Mouse (Mus musculus) limb, embryonic 14.5 days (tissue): ENCODE measurements around the gene Rhog. TPM values are rescaled to one million over a fixed set of nuclear protein-coding genes. Genes with fewer than 3 reads are reported as not detected.

Experiments used
- ATAC-seq: fragments of 200-750 bp; cut with Nextera tagmentation; 2 replicates; pipeline ENCODE4 v1.8.0; 2017; ENCODE audit warnings: low read depth, moderate number of reproducible peaks, moderate TSS enrichment; ENCODE audit not compliant: low FRiP score
- DNase-seq: peaks from one replicate; pipeline ENCODE4 v3.0.0-alpha.2; 2015; ENCODE audit warnings: low spot score
- H3K27ac ChIP-seq: fragments of 300-500 bp; sonication (generic); replicated peaks from 2 replicates; pipeline ENCODE4 v1.5.1; 2014; ENCODE audit warnings: low read depth, mild to moderate bottlenecking, low read length, moderate library complexity, mixed read lengths
- H3K27me3 ChIP-seq: fragments of 300-500 bp; sonication (generic); 2 replicates; pipeline ENCODE4 v1.6.1; 2014; ENCODE audit warnings: low read length, mixed read lengths; ENCODE audit not compliant: control insufficient read depth, insufficient read depth
- H3K36me3 ChIP-seq: fragments of 300-500 bp; sonication (generic); 2 replicates; pipeline ENCODE4 v1.6.1; 2014; ENCODE audit warnings: mild to moderate bottlenecking, low read length, moderate library complexity, mixed read lengths; ENCODE audit not compliant: control insufficient read depth, insufficient read depth
- H3K4me1 ChIP-seq: fragments of 300-500 bp; sonication (generic); 2 replicates; pipeline ENCODE4 v1.6.1; 2014; ENCODE audit warnings: antibody characterized with exemption, low read length, mixed read lengths; ENCODE audit not compliant: control insufficient read depth, insufficient read depth
- H3K4me2 ChIP-seq: fragments of 300-500 bp; sonication (generic); replicated peaks from 2 replicates; pipeline ENCODE4 v1.6.1; 2014; ENCODE audit warnings: low read depth, mild to moderate bottlenecking, low read length, moderate library complexity; ENCODE audit not compliant: severe bottlenecking
- H3K4me3 ChIP-seq: fragments of 300-500 bp; sonication (generic); replicated peaks from 2 replicates; pipeline ENCODE4 v1.5.1; 2014; ENCODE audit warnings: low read length
- H3K9ac ChIP-seq: fragments of 300-500 bp; sonication (generic); 2 replicates; pipeline ENCODE4 v1.6.1; 2014; ENCODE audit warnings: mild to moderate bottlenecking, low read depth, low read length, moderate library complexity; ENCODE audit not compliant: severe bottlenecking
- H3K9me3 ChIP-seq: fragments of 300-500 bp; sonication (generic); 2 replicates; pipeline ENCODE4 v1.6.1; 2016; ENCODE audit warnings: low read length; ENCODE audit not compliant: control insufficient read depth
- POLR2A ChIP-seq: fragments of 200-500 bp; IDR thresholded peaks from 2 replicates; pipeline ENCODE4 v1.8.0; 2012; ENCODE audit warnings: inconsistent platforms, mild to moderate bottlenecking, moderate library complexity, borderline replicate concordance; ENCODE audit not compliant: insufficient read depth, insufficient read length; ENCODE audit errors: extremely low read depth
- WGBS: fragments of 180-500 bp; shearing (Covaris S2); extraction: QIAGEN DNeasy Blood & Tissue Kit; methylation state at CpG from one replicate; pipeline ENCODE4 v1.1.7; 2014; 5-methylcytosine and 5-hydroxymethylcytosine counted together
- polyA plus RNA-seq, 2 experiments: library from polyadenylated mRNA; depleted of rRNA in 1 of 2; stranded (reverse) in 1 of 2; unstranded in 1 of 2; fragments of >200 nt; fragmentation: Nextera tagmentation in 1 of 2; extraction: Ambion mirVana in 1 of 2; gene quantifications; 2 replicates each; pipeline versions ENCODE4 v1.2.1 to v1.2.3; 2012 to 2014

Rhog gene
- polyA plus RNA-seq, 2 experiments, result 48.7 to 73.7 TPM

- no peak for TF ChIP-seq POLR2A
Measured at GRCm38 (mm10) chr7:102204296-102204857, 51.5 kb downstream of the Rhog start.

GRCm38 (mm10) chr7:102200996-102201785 lies 54.7 kb downstream of the Rhog start:
- Histone ChIP-seq H3K4me1 (no peaks in the 10 kb centered on the region), H3K9me3 (no peaks in the 10 kb centered on the region), H3K4me2 (no peak overlapping the region), H3K36me3 (no peaks in the 10 kb centered on the region), H3K27ac (no peak overlapping the region), H3K27me3 (no peaks in the 10 kb centered on the region), H3K4me3 (no peak overlapping the region), H3K9ac (no peak overlapping the region)
- no peak for TF ChIP-seq POLR2A
- no peak for DNase-seq
- ATAC-seq, result no peak

More at GRCm38 (mm10) chr7:102204296-102204857, 51.5 kb downstream of the Rhog start:
- no peak for DNase-seq
- 93% methylated on average over 3 of the region's 3 CpGs for WGBS
- Histone ChIP-seq H3K4me3 (no peak overlapping the region), H3K36me3 (no peaks in the 10 kb centered on the region), H3K9ac (no peak overlapping the region), H3K27me3 (no peaks in the 10 kb centered on the region), H3K4me2 (no peak overlapping the region), H3K27ac (no peak overlapping the region), H3K9me3 (no peaks in the 10 kb centered on the region), H3K4me1 (peaks cover 10% of the 10 kb centered on the region)
- ATAC-seq, result no peak

- H3K4me1 ChIP-seq, result no peaks in the 10 kb centered on the region
- WGBS, result 85% methylated on average over 3 of the region's 3 CpGs
- no peaks in the 10 kb centered on the region for H3K36me3 ChIP-seq
Measured at GRCm38 (mm10) chr7:102200576-102200975, 55.3 kb downstream of the Rhog start.

DNA sequence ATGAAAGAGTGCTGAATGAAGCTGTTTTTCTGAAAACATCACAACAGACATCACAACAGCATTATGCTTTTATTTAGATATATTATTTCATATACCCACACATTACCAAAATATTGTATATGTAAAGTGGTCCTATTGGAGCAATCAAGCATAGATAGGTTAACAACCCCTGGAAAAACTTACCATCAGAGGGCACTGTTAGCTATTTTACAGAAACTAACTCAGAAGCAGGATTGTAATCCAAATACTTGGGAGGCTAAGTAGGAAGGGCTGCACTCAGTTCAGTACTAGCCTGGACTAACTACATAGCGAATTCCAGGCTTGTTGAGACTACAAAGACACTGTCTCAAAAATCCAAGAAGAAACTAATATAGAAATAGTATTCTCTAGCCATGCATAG lies 63.5 kb downstream of the Rhog start:
- Histone ChIP-seq H3K4me1 (no peaks in the 10 kb centered on the region), H3K9ac (no peak overlapping the region), H3K4me2 (no peak overlapping the region), H3K36me3 (peaks cover 65% of the 10 kb centered on the region), H3K27me3 (no peaks in the 10 kb centered on the region), H3K4me3 (no peak overlapping the region), H3K9me3 (no peaks in the 10 kb centered on the region), H3K27ac (no peak overlapping the region)
- DNase-seq, result no peak
- no peak for TF ChIP-seq POLR2A
- no peak for ATAC-seq
- 89% methylated on average over 1 of the region's 1 CpGs for WGBS

More at GRCm38 (mm10) chr7:102200576-102200975, 55.3 kb downstream of the Rhog start:
- no peak overlapping the region for H3K27ac ChIP-seq
- DNase-seq (no peak), ATAC-seq (no peak)
- H3K9me3 ChIP-seq, result no peaks in the 10 kb centered on the region
- no peak overlapping the region for H3K9ac ChIP-seq
- TF ChIP-seq POLR2A, result no peak
- no peaks in the 10 kb centered on the region for H3K27me3 ChIP-seq
- H3K4me2 ChIP-seq, result no peak overlapping the region
- no peak overlapping the region for H3K4me3 ChIP-seq

Other genes with a start within 250 kb of the Rhog start
- gene Il18bp, start 237.4 kb downstream of the Rhog start, polyA plus RNA-seq (2012; rRNA removed), result 12.9 and 15.4 TPM in 2 replicates
- gene Il18bp, start 237.4 kb downstream of the Rhog start, polyA plus RNA-seq (2014; fragmentation: Nextera tagmentation; extraction: Ambion mirVana), result 2.2 and 2.7 TPM in 2 replicates
- gene Rnf121, start 190.6 kb downstream of the Rhog start, polyA plus RNA-seq (2012; rRNA removed), result 62.3 and 83.0 TPM in 2 replicates
- 32.6 and 34.1 TPM in 2 replicates for gene Rnf121, start 190.6 kb downstream of the Rhog start, polyA plus RNA-seq (2014; fragmentation: Nextera tagmentation; extraction: Ambion mirVana)
- 65.1 and 77.5 TPM in 2 replicates for gene Xndc1, start 190.5 kb downstream of the Rhog start, polyA plus RNA-seq (2012; rRNA removed)
- 21.4 and 22.9 TPM in 2 replicates for gene Xndc1, start 190.5 kb downstream of the Rhog start, polyA plus RNA-seq (2014; fragmentation: Nextera tagmentation; extraction: Ambion mirVana)
- 9.0 and 9.5 TPM in 2 replicates for gene Xntrpc, start 190.3 kb downstream of the Rhog start, polyA plus RNA-seq (2012; rRNA removed)
- 1.2 and 1.8 TPM in 2 replicates for gene Xntrpc, start 190.3 kb downstream of the Rhog start, polyA plus RNA-seq (2014; fragmentation: Nextera tagmentation; extraction: Ambion mirVana)
- 5.5 and 10.8 TPM in 2 replicates for gene Trpc2, start 172.9 kb downstream of the Rhog start, polyA plus RNA-seq (2012; rRNA removed)
- gene Trpc2, start 172.9 kb downstream of the Rhog start, polyA plus RNA-seq (2014; fragmentation: Nextera tagmentation; extraction: Ambion mirVana), result not detected in 2 replicates
- 18.2 and 20.4 TPM in 2 replicates for gene Art1, start 154.3 kb downstream of the Rhog start, polyA plus RNA-seq (2012; rRNA removed)
- gene Art1, start 154.3 kb downstream of the Rhog start, polyA plus RNA-seq (2014; fragmentation: Nextera tagmentation; extraction: Ambion mirVana), result 15.9 and 21.7 TPM in 2 replicates
- gene Art5, start 146.6 kb downstream of the Rhog start, polyA plus RNA-seq (2012; rRNA removed), result 2.4 and 2.9 TPM in 2 replicates
- 2.5 and 3.0 TPM in 2 replicates for gene Art5, start 146.6 kb downstream of the Rhog start, polyA plus RNA-seq (2014; fragmentation: Nextera tagmentation; extraction: Ambion mirVana)
- 0.05 and 0.06 TPM in 2 replicates for gene Chrna10, start 139.2 kb downstream of the Rhog start, polyA plus RNA-seq (2012; rRNA removed)
- not detected in 2 replicates for gene Chrna10, start 139.2 kb downstream of the Rhog start, polyA plus RNA-seq (2014; fragmentation: Nextera tagmentation; extraction: Ambion mirVana)
- gene Nup98, start 45.9 kb downstream of the Rhog start, polyA plus RNA-seq (2012; rRNA removed), result 27.3 and 28.3 TPM in 2 replicates
- 38.9 and 41.5 TPM in 2 replicates for gene Nup98, start 45.9 kb downstream of the Rhog start, polyA plus RNA-seq (2014; fragmentation: Nextera tagmentation; extraction: Ambion mirVana)
- gene Pgap2, start 45.8 kb downstream of the Rhog start, polyA plus RNA-seq (2012; rRNA removed), result 77.1 and 108 TPM in 2 replicates
- 94.2 and 102 TPM in 2 replicates for gene Pgap2, start 45.8 kb downstream of the Rhog start, polyA plus RNA-seq (2014; fragmentation: Nextera tagmentation; extraction: Ambion mirVana)
- 49.1 and 66.1 TPM in 2 replicates for gene Stim1, start 11.8 kb upstream of the Rhog start, polyA plus RNA-seq (2012; rRNA removed)
- 27.7 and 31.7 TPM in 2 replicates for gene Stim1, start 11.8 kb upstream of the Rhog start, polyA plus RNA-seq (2014; fragmentation: Nextera tagmentation; extraction: Ambion mirVana)
- gene Rrm1, start 185.6 kb upstream of the Rhog start, polyA plus RNA-seq (2012; rRNA removed), result 66.3 and 79.7 TPM in 2 replicates
- gene Rrm1, start 185.6 kb upstream of the Rhog start, polyA plus RNA-seq (2014; fragmentation: Nextera tagmentation; extraction: Ambion mirVana), result 115 and 134 TPM in 2 replicates
- gene Olfr543, start 225.6 kb upstream of the Rhog start, polyA plus RNA-seq (2012; rRNA removed), result not detected in 2 replicates
- gene Olfr543, start 225.6 kb upstream of the Rhog start, polyA plus RNA-seq (2014; fragmentation: Nextera tagmentation; extraction: Ambion mirVana), result 0.36 and 0.44 TPM in 2 replicates
- not detected in 2 replicates for gene Olfr544, start 232.3 kb upstream of the Rhog start, polyA plus RNA-seq (2012; rRNA removed)
- gene Olfr544, start 232.3 kb upstream of the Rhog start, polyA plus RNA-seq (2014; fragmentation: Nextera tagmentation; extraction: Ambion mirVana), result 0.11 and 0.18 TPM in 2 replicates
- not detected in 2 replicates for gene Olfr545, start 243.5 kb upstream of the Rhog start, polyA plus RNA-seq (2012; rRNA removed)
- gene Olfr545, start 243.5 kb upstream of the Rhog start, polyA plus RNA-seq (2014; fragmentation: Nextera tagmentation; extraction: Ambion mirVana), result not detected in 2 replicates